Mouse (Mus musculus) fibroblast of lung, adult 2 months (primary cell): ENCODE data around the gene Jun.

Experiments used
- DNase-seq: peaks from one replicate; pipeline ENCODE4 v3.0.0-alpha.2; 2011; ENCODE audit warnings: low read depth

Jun gene

GRCm38 (mm10) chr4:95025847-95026600 lies 26.0 kb downstream of the Jun start:
- DNase-seq: no peak

DNA sequence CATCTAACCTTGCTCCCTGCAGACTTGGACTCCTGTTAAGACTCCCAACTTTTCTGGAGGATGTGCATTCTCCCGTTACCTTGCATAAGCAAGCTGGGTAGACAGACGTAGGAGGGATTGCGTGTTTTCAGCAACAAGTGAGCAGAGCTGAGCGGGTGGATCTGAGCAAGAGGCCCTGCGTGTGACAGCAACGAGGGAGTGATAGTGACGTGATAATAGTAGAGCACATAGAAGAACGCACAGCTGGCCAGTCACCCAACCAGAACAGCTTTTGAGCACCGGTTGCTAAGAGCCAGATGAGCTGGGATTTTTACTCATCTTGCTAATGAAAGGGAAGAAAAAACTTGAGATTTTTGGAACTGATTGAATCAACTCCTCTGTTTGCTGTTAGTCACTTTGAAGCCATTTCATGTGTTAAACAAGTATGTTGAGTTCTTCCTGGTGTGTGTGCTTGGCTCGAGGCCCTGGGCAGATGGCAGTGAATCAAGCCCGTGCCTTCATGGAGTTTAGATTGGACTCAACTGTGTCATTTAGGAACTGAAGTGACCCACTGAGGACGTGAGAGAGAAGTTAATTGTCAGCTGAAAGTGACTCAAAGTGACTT lies 28.6 kb downstream of the Jun start:
- no peak for DNase-seq

DNA sequence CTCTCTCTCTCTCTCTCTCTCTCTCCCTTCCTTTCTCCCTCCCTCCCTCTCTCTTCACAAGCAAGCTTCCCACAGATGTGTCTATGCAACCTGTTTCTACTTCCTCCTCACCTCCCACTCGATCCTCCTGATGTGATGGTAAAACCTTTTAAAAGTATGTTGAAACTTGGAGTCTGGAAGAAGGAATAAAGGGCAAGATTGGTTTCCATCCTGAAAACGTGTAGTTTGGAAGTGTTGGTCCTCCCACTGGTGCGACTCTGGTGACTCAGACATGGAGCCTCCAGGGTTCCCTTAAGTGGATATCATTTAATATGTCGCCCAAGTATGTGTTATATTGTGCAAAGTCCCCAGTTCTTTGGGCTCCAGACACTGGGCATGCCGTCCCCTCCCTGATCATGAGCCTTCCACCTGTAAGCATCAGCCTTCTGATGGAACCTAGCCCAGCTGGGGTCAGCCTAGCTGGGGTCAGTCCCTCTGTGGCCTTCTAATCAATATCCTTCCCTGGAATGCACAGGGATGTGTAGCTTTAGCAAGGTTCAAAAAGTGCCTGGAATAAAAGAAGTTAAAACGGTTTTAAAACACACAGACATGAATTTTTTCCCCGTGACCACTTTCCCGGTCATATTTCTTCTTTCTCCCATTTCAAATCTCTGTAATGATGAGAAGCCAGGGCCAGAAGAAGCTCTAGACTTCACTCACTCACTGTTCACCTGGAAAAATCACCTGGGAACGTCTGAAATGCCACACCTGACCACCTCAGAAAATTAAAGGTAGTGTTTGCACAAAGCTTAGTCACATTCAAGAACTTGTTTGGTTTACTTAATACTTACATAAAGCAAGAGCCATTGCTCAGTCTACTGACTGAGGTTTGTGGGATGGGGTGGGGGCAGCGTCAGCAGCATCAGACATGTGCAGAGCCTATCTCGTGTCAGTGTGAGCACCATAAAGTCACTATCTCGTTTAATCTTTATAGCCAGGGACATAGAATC lies 30.1 kb downstream of the Jun start:
- no peak for DNase-seq

DNA sequence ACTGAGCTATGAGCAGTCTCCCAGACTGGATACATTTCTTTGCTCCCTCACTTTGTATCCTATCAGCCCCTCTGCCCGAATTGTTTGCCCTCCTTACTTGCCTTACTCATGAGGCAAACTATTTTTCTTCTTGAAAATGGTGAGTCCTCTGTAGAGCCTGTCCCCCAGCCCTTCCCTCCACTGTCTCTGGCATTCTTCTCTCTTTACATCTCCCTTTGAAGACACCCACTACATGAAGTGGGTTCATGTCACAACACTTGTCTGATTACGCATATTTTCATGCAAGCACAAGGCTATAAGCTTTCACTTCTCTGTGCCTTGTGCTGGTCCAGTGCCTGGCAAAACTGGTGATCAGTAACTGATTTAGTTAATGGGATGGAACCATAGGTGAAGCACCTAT lies 31.8 kb downstream of the Jun start:
- DNase-seq: no peak

DNA sequence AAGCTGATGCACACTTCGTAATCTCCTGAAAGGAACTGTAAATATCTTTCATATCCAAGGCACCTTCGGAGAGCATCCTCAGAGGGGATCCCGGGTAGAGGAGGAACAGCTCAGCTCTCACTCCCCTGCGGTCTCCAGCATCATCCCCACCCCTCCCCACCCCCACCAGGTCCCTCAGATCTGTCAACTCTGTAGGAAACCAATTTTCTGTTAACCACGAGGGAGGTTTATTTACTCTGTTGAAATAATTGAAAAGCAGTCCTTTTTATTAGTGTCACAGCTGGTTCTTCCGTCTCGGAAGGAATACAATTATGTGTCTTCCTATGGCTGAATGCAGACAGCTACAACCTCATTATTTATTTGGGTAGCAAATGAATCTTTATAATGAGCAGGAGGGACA lies 33.8 kb downstream of the Jun start:
- no peak for DNase-seq

GRCm38 (mm10) chr4:95012706-95013105 lies 39.3 kb downstream of the Jun start:
- DNase-seq: no peak

GRCm38 (mm10) chr4:95012256-95012655 lies 39.8 kb downstream of the Jun start:
- DNase-seq: no peak

- no peak for DNase-seq
These were observed 43.6 kb downstream of the Jun start for GRCm38 (mm10) chr4:95008175-95009057.

- DNase-seq: no peak
These were observed 44.3 kb downstream of the Jun start for GRCm38 (mm10) chr4:95007759-95008158.

GRCm38 (mm10) chr4:95005251-95005830 lies 46.7 kb downstream of the Jun start:
- DNase-seq: no peak

DNA sequence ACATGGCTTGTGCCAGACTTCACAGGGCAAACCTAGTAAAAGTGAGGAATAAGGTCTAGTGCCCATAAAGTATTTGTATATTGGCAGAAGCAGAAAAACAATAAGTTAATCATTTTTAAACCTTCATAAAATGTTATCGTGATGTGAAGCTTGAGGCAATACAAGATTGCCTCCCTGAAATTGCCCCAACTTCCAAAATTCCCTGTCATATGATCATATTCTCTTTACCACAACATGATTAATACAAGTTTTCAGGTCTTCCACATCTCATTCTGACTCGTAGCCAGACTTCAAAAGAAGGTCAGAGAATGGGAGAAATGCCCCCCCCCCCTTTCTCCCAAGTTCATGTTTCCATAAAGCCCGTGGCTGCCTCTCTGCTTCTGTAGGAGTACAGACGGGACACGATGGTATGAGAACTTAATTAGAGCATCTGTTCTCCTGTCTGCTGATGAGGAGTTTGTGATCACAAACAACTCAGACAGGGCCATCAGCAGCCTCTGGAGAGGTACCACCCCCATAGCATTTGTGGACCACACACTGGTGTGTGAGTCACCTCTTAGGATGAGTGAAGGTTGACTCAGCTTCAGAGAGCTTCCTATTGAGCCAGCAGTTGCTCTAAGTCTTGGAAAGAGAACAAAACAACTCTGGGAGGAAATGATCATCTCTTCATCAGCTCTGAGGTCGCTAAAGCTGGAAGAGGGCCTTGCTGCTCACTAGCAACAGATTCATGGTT lies 50.8 kb downstream of the Jun start:
- DNase-seq: no peak

DNA sequence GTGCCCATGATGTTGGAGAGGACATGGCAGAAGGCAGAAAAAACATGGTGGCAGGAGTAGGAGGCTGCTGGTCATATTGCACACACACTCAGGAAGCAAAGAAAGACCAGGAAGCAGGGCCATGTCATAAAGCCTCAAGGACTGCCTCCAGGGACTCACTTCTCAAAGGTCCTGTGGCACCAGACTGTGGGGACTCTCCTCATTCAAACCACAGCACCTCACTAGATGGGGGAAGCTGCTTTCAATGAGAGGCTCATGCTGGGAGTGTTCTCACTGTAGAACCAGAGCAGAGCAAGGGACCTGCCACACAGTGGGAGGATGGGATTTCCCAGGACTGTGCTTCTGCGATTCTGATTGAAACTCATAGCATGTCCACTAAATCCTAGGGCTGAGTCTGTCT lies 51.9 kb downstream of the Jun start:
- no peak for DNase-seq

GRCm38 (mm10) chr4:94999249-94999648 lies 52.8 kb downstream of the Jun start:
- no peak for DNase-seq
